Mouse (Mus musculus) lung, postnatal 0 days (tissue): ENCODE results near the gene Hoxc6.

Source experiments
- CTCF ChIP-seq: IDR thresholded peaks from 2 replicates; pipeline ENCODE4 v1.5.1; 2016; ENCODE audit warnings: antibody characterized with exemption, mild to moderate bottlenecking
- EP300 ChIP-seq: IDR thresholded peaks from 2 replicates; pipeline ENCODE4 v1.6.1; 2016; ENCODE audit warnings: antibody characterized with exemption, mild to moderate bottlenecking, control low read depth

GRCm38 (mm10) chr15:102959663-102960191, 38.3 kb upstream of the Hoxc6 start:
- TF ChIP-seq EP300 (no peak), CTCF (no peak)
